Mouse (Mus musculus): ENCODE measurements around the gene Abtb1. TPM values are rescaled to one million over a fixed set of nuclear protein-coding genes. Genes with fewer than 3 reads are reported as not detected.

Abtb1 gene
- 10 to 100 TPM; 21.9 to 30.5 TPM for total RNA-seq (2021)
- long read RNA-seq, experiment 1, transcript Abtb1-201 (12 exons, 1,845 nt), result major isoform, 28 of 43 reads
- long read RNA-seq, experiment 1, partial matches to known transcripts, result 2 of 43 reads
- long read RNA-seq, experiment 1, other reads (novel, unspliced or antisense), result 12 of 43 reads
- long read RNA-seq, experiment 2, transcript Abtb1-201 (12 exons, 1,845 nt), result major isoform, 17 of 33 reads
- long read RNA-seq, experiment 2, partial matches to known transcripts, result 4 of 33 reads
- long read RNA-seq, experiment 2, other reads (novel, unspliced or antisense), result 12 of 33 reads

DNA sequence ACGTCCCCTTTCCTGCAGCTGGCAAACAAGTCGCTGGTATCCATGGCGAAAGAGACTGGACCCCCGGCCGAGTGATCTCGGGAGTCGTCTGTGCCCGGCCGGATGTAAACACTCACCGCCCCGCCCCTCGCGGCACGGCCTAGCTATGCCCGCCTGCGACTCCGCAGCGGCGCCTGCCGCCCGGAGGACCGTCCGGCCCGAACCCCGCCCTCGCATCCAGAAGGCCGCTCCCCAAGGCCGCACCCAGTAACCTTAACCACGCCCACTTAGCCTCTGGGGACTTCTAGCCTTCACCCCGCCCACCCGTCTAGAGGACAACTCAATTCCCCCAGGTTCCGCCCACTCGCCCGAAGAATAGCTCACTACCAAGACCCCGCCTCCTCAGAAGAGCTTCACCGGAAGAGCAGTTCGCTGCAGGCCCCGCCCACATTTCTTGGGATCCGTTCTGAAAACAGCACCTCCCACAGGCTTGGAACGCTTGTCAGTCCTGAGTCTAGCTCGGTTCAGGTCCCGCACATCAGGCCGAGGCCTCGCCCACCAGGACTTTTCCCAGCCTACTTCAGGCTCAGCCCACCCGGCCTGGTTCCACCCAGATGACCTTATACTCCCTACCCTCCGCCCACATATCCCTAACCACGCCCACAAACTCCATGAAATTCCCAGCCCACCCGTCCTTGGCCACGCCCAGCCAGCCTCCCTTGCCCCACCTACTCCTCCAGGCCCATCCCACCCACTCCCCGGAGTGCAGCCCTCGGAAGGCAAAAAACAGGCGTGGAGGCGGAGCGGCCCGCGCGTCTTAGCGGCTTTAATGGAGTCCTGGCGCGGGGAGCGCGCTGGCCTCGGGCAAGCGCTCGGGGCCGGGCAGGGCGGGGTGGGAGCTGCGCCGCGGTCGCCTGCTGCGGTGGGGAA is at the start of gene Abtb1:
TSS of gene Abtb1 (minus strand) at position 204 of the 909 bp plus-strand sequence.
- DNase-seq, result peak; percentile 99

DNA sequence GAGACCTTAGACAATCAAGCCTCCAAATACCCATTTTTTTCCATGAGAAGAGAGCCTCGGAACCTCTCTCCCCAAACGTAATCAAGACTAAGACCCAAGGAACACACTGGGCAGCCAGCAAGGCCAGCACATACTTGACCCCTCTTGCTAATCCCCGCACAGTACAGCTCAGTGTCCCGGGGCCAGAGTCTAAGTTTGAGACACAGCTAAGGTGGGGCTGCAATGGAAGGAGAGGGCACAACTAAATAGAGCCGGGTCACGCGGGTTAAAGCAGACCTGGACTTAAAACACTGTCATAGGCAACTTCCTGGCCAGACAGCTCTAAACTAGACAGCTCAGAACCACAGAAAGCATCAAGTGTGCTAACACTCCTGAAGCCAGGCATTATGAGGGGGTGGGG is 49.0 kb upstream of the Abtb1 start:
- no peak for DNase-seq

GRCm38 (mm10) chr6:88889410-88890042 is 47.7 kb upstream of the Abtb1 start:
- peak; percentile 45 for DNase-seq

GRCm38 (mm10) chr6:88886417-88886967 is 44.7 kb upstream of the Abtb1 start:
- no peak for DNase-seq

GRCm38 (mm10) chr6:88885644-88886416 is 44.0 kb upstream of the Abtb1 start:
- no peak for DNase-seq

DNA sequence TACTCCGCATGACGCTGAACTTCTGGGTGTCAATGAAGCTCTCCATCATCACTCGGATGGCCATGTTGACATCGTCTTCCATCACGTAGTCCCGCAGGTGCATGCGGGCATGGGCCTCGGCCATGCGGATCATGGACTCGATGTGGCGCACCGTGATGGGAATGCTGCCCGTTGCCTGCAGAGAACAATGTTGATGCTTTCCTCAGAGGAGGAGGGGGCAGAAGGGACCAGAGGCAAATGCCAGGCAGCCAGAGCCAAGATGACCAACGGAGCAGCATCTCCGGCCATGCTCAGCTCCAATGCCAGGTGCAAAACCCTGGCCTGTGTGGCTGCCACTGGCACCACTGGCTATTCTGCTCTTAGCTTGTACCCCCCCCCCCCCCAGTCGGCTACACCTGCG is 42.9 kb upstream of the Abtb1 start:
- DNase-seq, result no peak

GRCm38 (mm10) chr6:88884195-88884594 is 42.4 kb upstream of the Abtb1 start:
- DNase-seq, result no peak

DNA sequence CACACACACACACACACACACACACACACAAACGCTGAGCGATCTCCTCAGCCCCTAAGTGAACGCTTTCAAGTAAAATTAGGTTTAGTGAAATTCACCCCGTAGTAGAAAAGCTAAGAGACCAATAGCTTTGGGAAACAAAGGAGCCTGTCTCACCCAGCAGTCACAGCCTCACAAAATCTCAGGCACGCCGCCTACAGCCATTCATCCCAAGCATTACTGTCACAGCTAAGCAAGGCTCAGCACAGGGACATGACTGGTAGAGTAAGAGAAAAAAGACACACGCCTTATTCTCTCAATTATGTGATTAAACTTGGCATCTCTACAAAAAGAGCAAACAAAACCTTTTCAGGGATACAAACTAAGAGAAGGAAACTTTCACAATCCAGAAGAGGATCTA is 39.5 kb upstream of the Abtb1 start:
- no peak for DNase-seq

DNA sequence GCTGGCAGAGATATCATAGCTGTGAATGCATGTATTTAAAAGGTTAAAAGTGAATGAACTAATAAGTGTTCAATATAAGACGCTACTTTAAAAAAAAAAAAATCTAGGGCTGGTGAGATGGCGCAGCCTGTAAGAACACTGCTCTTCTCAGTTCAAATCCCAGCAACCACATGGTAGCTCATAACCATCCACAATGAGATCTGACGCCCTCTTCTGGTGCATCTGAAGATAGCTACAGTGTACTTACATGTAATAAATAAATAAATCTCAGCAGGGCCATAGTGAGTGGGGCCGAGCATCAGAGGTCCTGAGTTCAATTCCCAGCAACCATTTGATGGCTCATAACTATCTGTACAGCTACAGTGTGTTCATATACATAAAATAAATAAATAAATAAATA is 37.7 kb upstream of the Abtb1 start:
- DNase-seq, result no peak

- DNase-seq, result peak; percentile 88
Measured at GRCm38 (mm10) chr6:88874868-88875508, 33.2 kb upstream of the Abtb1 start, which contains the start of gene Podxl2. Gene Podxl2 (minus strand): TSS chr6:88875044.

GRCm38 (mm10) chr6:88873965-88874867 is 32.4 kb upstream of the Abtb1 start:
- peak; percentile 34 for DNase-seq

DNA sequence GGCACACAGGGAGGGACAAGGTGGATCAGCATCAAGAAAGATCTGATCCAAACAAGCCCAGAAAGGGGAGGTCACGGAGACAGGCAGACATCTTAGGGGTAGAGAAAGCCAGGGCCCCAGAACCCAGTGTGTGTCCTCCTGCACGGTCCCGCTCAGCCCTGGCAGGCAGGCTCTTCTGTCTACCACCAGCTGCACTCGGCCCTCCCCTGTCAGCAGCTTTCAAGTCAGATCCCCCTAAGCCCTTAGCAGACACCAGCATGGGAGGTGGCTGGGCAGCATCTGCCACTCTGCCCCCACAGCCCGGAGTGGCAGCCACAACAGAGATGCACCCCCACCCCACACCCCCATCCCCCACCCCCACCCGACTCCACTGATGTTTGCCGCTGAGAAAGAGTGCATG is 31.0 kb upstream of the Abtb1 start:
- no peak for DNase-seq

GRCm38 (mm10) chr6:88871546-88871945 is 29.8 kb upstream of the Abtb1 start:
- DNase-seq, result no peak

GRCm38 (mm10) chr6:88870594-88870993 is 28.8 kb upstream of the Abtb1 start:
- DNase-seq, result no peak

GRCm38 (mm10) chr6:88869459-88869858 is 27.7 kb upstream of the Abtb1 start:
- DNase-seq, result peak; percentile 51

DNA sequence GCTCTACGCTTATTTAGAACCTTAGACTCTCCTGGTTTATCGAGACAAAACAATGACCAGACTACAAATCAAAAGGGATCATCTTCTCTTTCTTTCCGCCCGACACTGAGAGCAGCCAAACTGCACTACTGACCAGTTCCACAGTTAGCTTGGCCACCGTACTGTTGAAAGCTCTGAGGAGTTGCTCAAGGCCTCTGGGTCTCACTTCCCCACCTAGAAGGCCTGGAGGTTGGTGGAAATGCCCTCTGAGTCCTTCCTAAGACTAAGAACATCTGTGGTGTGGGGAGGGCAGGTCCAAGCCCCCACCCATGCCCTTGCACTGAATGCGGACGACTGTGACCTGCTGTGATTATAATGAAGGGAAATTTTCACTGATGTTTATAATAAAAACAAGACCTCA is 23.9 kb upstream of the Abtb1 start:
- no peak for DNase-seq

- peak; percentile 61 for DNase-seq
Measured at GRCm38 (mm10) chr6:88860914-88861313, 19.1 kb upstream of the Abtb1 start.

DNA sequence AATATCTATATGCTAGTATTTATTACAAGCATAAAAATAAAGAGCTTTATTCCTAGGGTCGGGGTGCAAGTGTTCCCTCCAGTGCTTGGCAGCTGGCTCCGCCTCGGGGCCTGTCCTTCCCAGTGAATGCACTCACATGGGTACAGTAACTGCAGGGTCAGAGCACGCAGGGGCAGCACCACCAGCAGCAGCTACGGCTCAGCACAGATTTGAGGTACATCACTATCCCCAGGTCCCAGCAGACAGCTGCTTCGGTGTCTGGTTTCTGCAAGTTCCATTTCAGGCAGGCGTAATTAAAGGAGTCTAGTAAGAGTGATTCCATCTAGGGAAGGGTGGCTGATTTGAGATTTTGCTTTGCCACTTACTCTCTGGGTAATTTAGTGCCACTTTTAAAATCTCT is 16.6 kb upstream of the Abtb1 start:
- no peak for DNase-seq

DNA sequence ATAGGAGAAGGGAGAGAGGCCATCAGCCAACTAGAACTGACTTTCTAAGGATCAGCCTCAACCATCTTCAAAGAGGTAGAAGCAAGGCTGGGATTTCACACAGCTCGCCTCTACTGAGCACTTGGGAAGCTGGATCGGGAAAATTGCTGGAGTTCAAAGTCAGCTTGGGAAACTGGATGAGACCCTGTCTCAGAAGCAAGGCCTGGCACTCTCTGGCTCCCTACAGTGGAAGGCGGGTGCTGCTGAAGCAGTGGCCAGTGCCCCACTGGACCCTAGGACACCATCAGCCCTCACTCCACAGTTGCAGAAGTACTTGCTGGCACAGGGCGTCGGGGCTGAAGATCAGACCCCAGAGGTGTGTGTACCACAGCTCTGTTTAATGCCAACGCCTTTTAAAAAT is 16.0 kb upstream of the Abtb1 start:
- DNase-seq, result no peak

DNA sequence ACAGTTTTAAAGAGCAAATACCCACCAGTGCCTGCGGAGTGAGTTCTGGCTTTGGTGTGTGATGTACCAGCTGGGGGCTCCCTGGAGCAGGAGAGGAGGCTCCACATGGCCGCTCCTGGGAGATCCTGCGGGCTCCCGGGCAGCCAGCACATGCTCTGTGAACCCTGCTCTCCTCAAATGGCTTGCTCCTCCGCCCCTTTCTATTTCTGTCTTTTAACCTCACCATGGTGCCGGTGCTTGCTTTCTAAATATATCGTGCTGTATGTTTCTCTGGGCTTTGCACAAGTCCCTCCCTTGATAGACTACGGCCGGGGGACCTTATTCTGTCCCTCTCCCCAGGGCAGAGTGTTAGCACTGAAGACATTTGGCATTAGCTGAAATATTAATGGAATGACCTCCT is 15.5 kb upstream of the Abtb1 start:
- DNase-seq, result peak; percentile 64
